8 mouse cellular contexts compared by ENCODE assay signal in the genomic region with DNA sequence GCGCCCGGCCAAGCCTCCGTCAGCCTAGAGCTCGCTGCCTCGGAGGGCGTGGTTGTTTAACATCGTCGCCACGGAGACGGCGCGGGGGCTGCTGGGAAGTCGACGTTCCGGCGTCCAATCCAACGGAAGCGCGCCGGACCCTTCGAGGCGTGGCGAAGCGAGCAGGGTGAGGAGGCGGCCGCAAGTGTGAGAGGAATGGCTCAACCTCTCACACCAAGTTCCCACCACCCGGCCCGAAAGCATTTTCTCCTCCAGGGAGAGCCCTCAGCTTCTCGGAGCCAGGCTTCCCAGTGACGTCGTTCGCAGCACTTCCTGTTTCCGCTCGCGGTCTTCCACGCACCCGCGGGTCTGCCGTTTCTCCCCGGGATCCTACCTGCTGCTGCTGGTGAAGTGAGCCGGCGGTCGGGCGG. TPM values are rescaled to one million over a fixed set of nuclear protein-coding genes. Genes with fewer than 3 reads are reported as not detected.
A peak's percentile ranks its signal among the peaks of the same experiment; 100 is the strongest.
DNase-seq lines count a peak whose midpoint lies in the region; ATAC-seq and TF ChIP-seq lines count a peak whose summit lies in the region.

Aste1 (plus strand) TSS at position 175 of the 410 bp plus-strand sequence.
Nek11 (minus strand) TSS at position 307 of the 410 bp plus-strand sequence.

- no peaks in the 10 kb centered on the region for H3K9me3 ChIP-seq in hindbrain, embryonic 10.5 days
- H3K9me3 ChIP-seq in lung, postnatal 0 days (ENCODE audit: low read length), result no peaks in the 10 kb centered on the region

- peaks cover 26% of the 10 kb centered on the region for H3K36me3 ChIP-seq in hindbrain, embryonic 10.5 days
- no peaks in the 10 kb centered on the region for H3K36me3 ChIP-seq in lung, postnatal 0 days (ENCODE audit: insufficient read depth, low read length)

- peaks cover 5% of the 10 kb centered on the region; the same call in 1 of the 2 replicates for H3K27me3 ChIP-seq in hindbrain, embryonic 10.5 days (ENCODE audit: insufficient read depth, poor library complexity, severe bottlenecking)
- no peaks in the 10 kb centered on the region for H3K27me3 ChIP-seq in lung, postnatal 0 days (replicated peaks; ENCODE audit: insufficient read depth, low read length)

- H3K4me2 ChIP-seq in lung, postnatal 0 days (replicated peaks; ENCODE audit: low read depth, low read length), result peak within 1 kb of the TSS; percentile 65

- under 1% methylated on average over 44 of the region's 44 CpGs for WGBS in hindbrain, embryonic 10.5 days
- WGBS in lung, postnatal 0 days, result under 1% methylated on average over 42 of the region's 44 CpGs

- peak within 1 kb of the TSS; percentile 68 for H3K9ac ChIP-seq in lung, postnatal 0 days (replicated peaks; ENCODE audit: low read depth)

- peaks cover 22% of the 10 kb centered on the region for H3K4me1 ChIP-seq in hindbrain, embryonic 10.5 days (replicated peaks)
- H3K4me1 ChIP-seq in lung, postnatal 0 days (ENCODE audit: insufficient read depth, low read depth, low read length), result peaks cover 3% of the 10 kb centered on the region; the same call in 1 of the 2 replicates

- peak within 1 kb of the TSS; percentile 88 for H3K27ac ChIP-seq in hindbrain, embryonic 10.5 days
- peak within 1 kb of the TSS; percentile 87 for H3K27ac ChIP-seq in lung, postnatal 0 days (ENCODE audit: low read length)

- H3K4me3 ChIP-seq in hindbrain, embryonic 10.5 days, result peak within 1 kb of the TSS; percentile 81
- peak within 1 kb of the TSS; percentile 62 for H3K4me3 ChIP-seq in lung, postnatal 0 days (ENCODE audit: low read depth, low read length)

- no peak for TF ChIP-seq EP300 in lung, postnatal 0 days (IDR thresholded peaks at IDR 0.05)

- peak; percentile 96 for DNase-seq in MN1 (ENCODE audit: low spot score)
- peak; percentile 81 for DNase-seq in cerebellum, adult 9-10 months
- DNase-seq in hindbrain, embryonic 10.5 days (ENCODE audit: low spot score), result peak; percentile 94
- DNase-seq in layer of hippocampus, adult 9-11 months, result peak; percentile 92
- DNase-seq in lung, postnatal 0 days (ENCODE audit: low spot score), result peak; percentile 97
- peak; percentile 89 for DNase-seq in ovary, postnatal 14 days (ENCODE audit: low spot score)
- peak; percentile 94 for DNase-seq in thymus, postnatal 14 days

- ATAC-seq in frontal cortex, adult (ENCODE audit: low TSS enrichment), result peak; percentile 92
- ATAC-seq in lung, postnatal 0 days, result peak; percentile 99

- peak; percentile 41 for TF ChIP-seq CTCF in lung, postnatal 0 days (IDR thresholded peaks at IDR 0.05)

RNA-seq across cellular contexts. Expression of gene Aste1, which starts in this region (rescaled TPM):
- 15.0 and 15.4 TPM in 2 replicates for polyA plus RNA-seq in hindbrain, embryonic 10.5 days (2016; fragmentation: Nextera tagmentation; extraction: Ambion mirVana)
- polyA plus RNA-seq in lung, postnatal 0 days (2015; fragmentation: Nextera tagmentation; extraction: Ambion mirVana), result 8.6 and 9.5 TPM in 2 replicates

RNA-seq across cellular contexts. Expression of gene Nek11, which starts in this region (rescaled TPM):
- polyA plus RNA-seq in hindbrain, embryonic 10.5 days (2016; fragmentation: Nextera tagmentation; extraction: Ambion mirVana), result 1.1 and 1.5 TPM in 2 replicates
- 3.2 and 3.4 TPM in 2 replicates for polyA plus RNA-seq in lung, postnatal 0 days (2015; fragmentation: Nextera tagmentation; extraction: Ambion mirVana)

Comparison
In these comparisons a context has a peak if more than half of its experiments do, and no peak if none do; other contexts are left out.
1. Peak in every context shown above with its lines: DNase-seq, ATAC-seq, H3K4me3 ChIP-seq and H3K27ac ChIP-seq.